Mouse (Mus musculus): ENCODE data around the gene Lmntd1. TPM values are rescaled to one million over a fixed set of nuclear protein-coding genes. Genes with fewer than 3 reads are reported as not detected.
A peak's percentile ranks its signal among the peaks of the same experiment; 100 is the strongest.

The Lmntd1 gene
- polyA plus RNA-seq, 1 experiment from 2014 or later, result 0.50 TPM

GRCm38 (mm10) chr6:145471638-145472247 lies 142.4 kb downstream of the Lmntd1 start:
- Histone ChIP-seq H3K9ac (no peak overlapping the region), H3K36me3 (no peaks in the 10 kb centered on the region), H3K9me3 (no peaks in the 10 kb centered on the region), H3K4me1 (peaks cover 7% of the 10 kb centered on the region), H3K4me3 (no peak overlapping the region), H3K27ac (no peak overlapping the region), H3K4me2 (replicated peaks) (no peak overlapping the region), H3K27me3 (no peaks in the 10 kb centered on the region)
- WGBS, result 86% methylated on average over 11 of the region's 11 CpGs
- ATAC-seq (ENCODE audit: low FRiP score, low read depth), result no peak

- no peak overlapping the region for H3K4me2 ChIP-seq (replicated peaks)
- no peak overlapping the region for H3K27ac ChIP-seq
- ATAC-seq (ENCODE audit: low FRiP score, low read depth), result no peak
- no peak overlapping the region for H3K9ac ChIP-seq
- H3K27me3 ChIP-seq, result no peaks in the 10 kb centered on the region
- no peaks in the 10 kb centered on the region for H3K36me3 ChIP-seq
- H3K4me3 ChIP-seq, result no peak overlapping the region
- peaks cover 7% of the 10 kb centered on the region for H3K4me1 ChIP-seq
- 53% methylated on average over 8 of the region's 8 CpGs for WGBS
- no peaks in the 10 kb centered on the region for H3K9me3 ChIP-seq
These were observed 144.7 kb downstream of the Lmntd1 start for GRCm38 (mm10) chr6:145469260-145469943.

GRCm38 (mm10) chr6:145464027-145464426 lies 150.1 kb downstream of the Lmntd1 start:
- ATAC-seq (ENCODE audit: low FRiP score, low read depth), result no peak
- Histone ChIP-seq H3K4me3 (no peak overlapping the region), H3K9ac (no peak overlapping the region)

GRCm38 (mm10) chr6:145462677-145463245 lies 151.4 kb downstream of the Lmntd1 start:
- no peak overlapping the region for H3K4me3 ChIP-seq
- ATAC-seq (ENCODE audit: low FRiP score, low read depth), result no peak
- 54% methylated on average over 12 of the region's 12 CpGs for WGBS

More at GRCm38 (mm10) chr6:145464027-145464426, 150.1 kb downstream of the Lmntd1 start:
- no peaks in the 10 kb centered on the region for H3K36me3 ChIP-seq
- no peaks in the 10 kb centered on the region for H3K9me3 ChIP-seq
- no peak overlapping the region for H3K4me2 ChIP-seq (replicated peaks)
- WGBS, result 84% methylated on average over 4 of the region's 4 CpGs
- no peak overlapping the region for H3K27ac ChIP-seq
- H3K4me1 ChIP-seq, result peaks cover 30% of the 10 kb centered on the region
- no peaks in the 10 kb centered on the region for H3K27me3 ChIP-seq

GRCm38 (mm10) chr6:145457066-145457465 lies 157.1 kb downstream of the Lmntd1 start:
- H3K9ac ChIP-seq, result no peak overlapping the region
- no peak overlapping the region for H3K4me2 ChIP-seq (replicated peaks)
- H3K36me3 ChIP-seq, result no peaks in the 10 kb centered on the region
- H3K4me1 ChIP-seq, result peaks cover 21% of the 10 kb centered on the region
- no peak overlapping the region for H3K27ac ChIP-seq
- H3K27me3 ChIP-seq, result peaks cover 3% of the 10 kb centered on the region; the same call in 1 of the 2 replicates
- 81% methylated on average over 15 of the region's 15 CpGs for WGBS
- H3K4me3 ChIP-seq, result no peak overlapping the region
- ATAC-seq (ENCODE audit: low FRiP score, low read depth), result no peak
- no peaks in the 10 kb centered on the region for H3K9me3 ChIP-seq

More at GRCm38 (mm10) chr6:145462677-145463245, 151.4 kb downstream of the Lmntd1 start:
- no peak overlapping the region for H3K27ac ChIP-seq
- no peaks in the 10 kb centered on the region for H3K27me3 ChIP-seq
- no peak overlapping the region for H3K9ac ChIP-seq
- no peaks in the 10 kb centered on the region for H3K9me3 ChIP-seq
- no peaks in the 10 kb centered on the region for H3K36me3 ChIP-seq
- H3K4me1 ChIP-seq, result peaks cover 35% of the 10 kb centered on the region
- no peak overlapping the region for H3K4me2 ChIP-seq (replicated peaks)

- no peak overlapping the region for H3K4me3 ChIP-seq
- H3K9me3 ChIP-seq, result no peaks in the 10 kb centered on the region
- WGBS, result 63% methylated on average over 15 of the region's 15 CpGs
- H3K27ac ChIP-seq, result no peak overlapping the region
- no peak overlapping the region for H3K9ac ChIP-seq
- no peaks in the 10 kb centered on the region for H3K36me3 ChIP-seq
- H3K4me2 ChIP-seq (replicated peaks), result no peak overlapping the region
- peaks cover 3% of the 10 kb centered on the region; the same call in 1 of the 2 replicates for H3K27me3 ChIP-seq
- no peak; the same call in 1 of the 2 replicates for ATAC-seq (ENCODE audit: low FRiP score, low read depth)
- H3K4me1 ChIP-seq, result peaks cover 48% of the 10 kb centered on the region
These were observed 163.3 kb downstream of the Lmntd1 start for GRCm38 (mm10) chr6:145450628-145451403.

- Histone ChIP-seq H3K27me3 (no peaks in the 10 kb centered on the region), H3K36me3 (no peaks in the 10 kb centered on the region), H3K9me3 (no peaks in the 10 kb centered on the region), H3K27ac (no peak overlapping the region), H3K4me3 (no peak overlapping the region), H3K4me1 (peaks cover 61% of the 10 kb centered on the region), H3K4me2 (replicated peaks) (no peak overlapping the region), H3K9ac (no peak overlapping the region)
- 39% methylated on average over 2 of the region's 2 CpGs for WGBS
- no peak for ATAC-seq (ENCODE audit: low FRiP score, low read depth)
These were observed 165.8 kb downstream of the Lmntd1 start for GRCm38 (mm10) chr6:145448361-145448760.

GRCm38 (mm10) chr6:145445811-145446500 lies 168.2 kb downstream of the Lmntd1 start:
- ATAC-seq (ENCODE audit: low FRiP score, low read depth), result no peak
- Histone ChIP-seq H3K9me3 (no peaks in the 10 kb centered on the region), H3K4me2 (replicated peaks) (no peak overlapping the region), H3K4me1 (peaks cover 73% of the 10 kb centered on the region), H3K27ac (peak overlapping the region; percentile 88), H3K9ac (no peak overlapping the region), H3K4me3 (no peak overlapping the region), H3K36me3 (no peaks in the 10 kb centered on the region), H3K27me3 (no peaks in the 10 kb centered on the region)
- WGBS, result 50% methylated on average over 8 of the region's 8 CpGs

- Histone ChIP-seq H3K9me3 (no peaks in the 10 kb centered on the region), H3K27ac (peak overlapping the region; percentile 88), H3K4me1 (peaks cover 72% of the 10 kb centered on the region), H3K9ac (no peak overlapping the region), H3K4me3 (no peak overlapping the region), H3K27me3 (no peaks in the 10 kb centered on the region), H3K36me3 (no peaks in the 10 kb centered on the region), H3K4me2 (replicated peaks) (no peak overlapping the region)
- WGBS, result 58% methylated on average over 4 of the region's 4 CpGs
- no peak for ATAC-seq (ENCODE audit: low FRiP score, low read depth)
These were observed 168.7 kb downstream of the Lmntd1 start for GRCm38 (mm10) chr6:145445380-145445779.

- ATAC-seq (ENCODE audit: low FRiP score, low read depth), result no peak
- H3K4me2 ChIP-seq (replicated peaks), result no peak overlapping the region
- 45% methylated on average over 13 of the region's 13 CpGs for WGBS
- no peaks in the 10 kb centered on the region for H3K9me3 ChIP-seq
- H3K27ac ChIP-seq, result no peak overlapping the region; the same call in 1 of the 2 replicates
- peaks cover 57% of the 10 kb centered on the region for H3K4me1 ChIP-seq
- no peak overlapping the region for H3K9ac ChIP-seq
- H3K4me3 ChIP-seq, result no peak overlapping the region
- H3K27me3 ChIP-seq, result no peaks in the 10 kb centered on the region
- H3K36me3 ChIP-seq, result no peaks in the 10 kb centered on the region
These were observed 171.3 kb downstream of the Lmntd1 start for GRCm38 (mm10) chr6:145442786-145443185.

- peak overlapping the region; percentile 73 for H3K27ac ChIP-seq
- H3K4me2 ChIP-seq (replicated peaks), result no peak overlapping the region
- no peak overlapping the region for H3K4me3 ChIP-seq
- H3K9ac ChIP-seq, result peak overlapping the region; percentile 43; the same call in 1 of the 2 replicates
- ATAC-seq (ENCODE audit: low FRiP score, low read depth), result peak; percentile 55; the same call in 1 of the 2 replicates
- H3K4me1 ChIP-seq, result peaks cover 44% of the 10 kb centered on the region
- 57% methylated on average over 18 of the region's 18 CpGs for WGBS
- H3K36me3 ChIP-seq, result no peaks in the 10 kb centered on the region
- no peaks in the 10 kb centered on the region for H3K9me3 ChIP-seq
- H3K27me3 ChIP-seq, result no peaks in the 10 kb centered on the region
These were observed 172.6 kb downstream of the Lmntd1 start for GRCm38 (mm10) chr6:145441416-145442110.
